Mouse (Mus musculus) limb, embryonic 10.5 days (tissue): ENCODE measurements around the gene Oscar. TPM values are rescaled to one million over a fixed set of nuclear protein-coding genes. Genes with fewer than 3 reads are reported as not detected.

ENCODE experiments used
- DNase-seq: peaks from one replicate; pipeline ENCODE4 v3.0.0-alpha.2; 2017; ENCODE audit warnings: low spot score
- H3K27ac ChIP-seq: fragments of 300-500 bp; sonication (generic); 2 replicates; pipeline ENCODE4 v1.5.1; 2016; ENCODE audit warnings: mild to moderate bottlenecking
- H3K27me3 ChIP-seq: fragments of 300-500 bp; sonication (generic); 2 replicates; pipeline ENCODE4 v1.6.1; 2016; ENCODE audit warnings: low read depth, mild to moderate bottlenecking; ENCODE audit not compliant: poor library complexity, severe bottlenecking
- H3K36me3 ChIP-seq: fragments of 300-500 bp; sonication (generic); 2 replicates; pipeline ENCODE4 v1.6.1; 2016; ENCODE audit warnings: mild to moderate bottlenecking, moderate library complexity
- H3K4me1 ChIP-seq: fragments of 300-500 bp; sonication (generic); 2 replicates; pipeline ENCODE4 v1.6.1; 2016
- H3K4me3 ChIP-seq: fragments of 300-500 bp; sonication (generic); 2 replicates; pipeline ENCODE4 v1.5.1; 2016; ENCODE audit warnings: mild to moderate bottlenecking, moderate library complexity
- H3K9me3 ChIP-seq: fragments of 300-500 bp; sonication (generic); replicated peaks from 2 replicates; pipeline ENCODE4 v1.6.1; 2016; ENCODE audit warnings: mild to moderate bottlenecking
- WGBS: fragments of 180-500 bp; shearing (Covaris S2); methylation state at CpG from one replicate; pipeline ENCODE4 v1.1.7; 2016; 5-methylcytosine and 5-hydroxymethylcytosine counted together
- polyA plus RNA-seq: library from polyadenylated mRNA; unstranded; fragments of >200 nt; fragmentation: Nextera tagmentation; extraction: Ambion mirVana; gene quantifications from 2 replicates; pipeline ENCODE4 v1.2.1, GENCODE M21; 2016

Gene Oscar
- polyA plus RNA-seq, 1 experiment from 2014 or later = not detected

DNA sequence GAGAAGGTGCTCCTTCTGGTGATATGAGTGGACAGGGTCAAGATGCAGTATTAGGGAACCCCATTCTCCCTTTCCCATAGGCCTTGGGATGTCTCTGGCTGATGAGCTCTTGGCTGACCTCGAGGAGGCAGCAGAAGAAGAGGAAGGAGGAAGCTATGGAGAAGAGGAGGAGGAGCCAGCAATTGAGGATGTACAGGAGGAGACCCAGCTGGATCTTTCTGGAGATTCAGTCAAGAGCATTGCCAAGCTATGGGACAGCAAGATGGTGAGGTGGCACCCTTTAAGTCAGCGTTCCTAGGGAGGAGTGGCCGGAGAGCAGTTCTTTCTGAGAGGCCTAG is 14.5 kb upstream of the Oscar start:
- Histone ChIP-seq H3K4me1 (peaks cover 17% of the 10 kb centered on the region), H3K27ac (peak overlapping the region; percentile 85), H3K4me3 (peak overlapping the region; percentile 75), H3K27me3 (no peaks in the 10 kb centered on the region), H3K9me3 (no peaks in the 10 kb centered on the region), H3K36me3 (peaks cover 64% of the 10 kb centered on the region)
- WGBS = 58% methylated on average over 3 of the region's 3 CpGs
- no peak for DNase-seq

GRCm38 (mm10) chr7:3629543-3630477 is 13.9 kb upstream of the Oscar start, which contains the start of the genes Tfpt and Prpf31:
Gene Tfpt, minus strand, starts transcription at chr7:3629929.
Gene Prpf31, plus strand, starts transcription at chr7:3629985.
- WGBS = 1% methylated on average over 47 of the region's 47 CpGs
- Histone ChIP-seq H3K4me3 (peak within 1 kb of the TSS; percentile 75), H3K9me3 (no peaks in the 10 kb centered on the region), H3K4me1 (peaks cover 17% of the 10 kb centered on the region), H3K27me3 (no peaks in the 10 kb centered on the region), H3K27ac (peak within 1 kb of the TSS; percentile 85), H3K36me3 (peaks cover 64% of the 10 kb centered on the region)
- peak; percentile 93 for DNase-seq

DNA sequence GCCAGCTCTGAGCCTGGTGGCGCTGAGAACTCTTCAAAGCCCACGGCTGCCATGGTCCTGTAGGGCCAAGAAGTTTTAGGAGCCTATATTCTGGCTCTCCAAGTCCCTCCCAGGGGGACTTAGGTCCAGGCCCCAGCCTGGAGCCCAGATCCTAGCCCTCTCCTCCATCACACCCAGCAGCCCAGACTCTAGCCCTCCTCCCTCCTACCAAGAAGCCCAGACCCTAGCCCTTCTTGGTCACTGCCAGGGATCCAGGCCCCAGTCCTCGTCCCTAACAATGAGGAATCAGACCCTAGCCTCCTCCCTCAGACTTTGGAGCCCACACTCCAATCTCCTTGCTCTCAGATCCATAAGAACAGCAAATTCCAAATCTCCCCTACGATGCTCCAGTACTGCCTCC is 13.1 kb upstream of the Oscar start:
- 34% methylated on average over 4 of the region's 4 CpGs for WGBS
- Histone ChIP-seq H3K27me3 (no peaks in the 10 kb centered on the region), H3K4me3 (peak overlapping the region; percentile 75), H3K27ac (peak overlapping the region; percentile 85), H3K9me3 (no peaks in the 10 kb centered on the region), H3K4me1 (peaks cover 17% of the 10 kb centered on the region), H3K36me3 (peaks cover 64% of the 10 kb centered on the region)
- DNase-seq = no peak

DNA sequence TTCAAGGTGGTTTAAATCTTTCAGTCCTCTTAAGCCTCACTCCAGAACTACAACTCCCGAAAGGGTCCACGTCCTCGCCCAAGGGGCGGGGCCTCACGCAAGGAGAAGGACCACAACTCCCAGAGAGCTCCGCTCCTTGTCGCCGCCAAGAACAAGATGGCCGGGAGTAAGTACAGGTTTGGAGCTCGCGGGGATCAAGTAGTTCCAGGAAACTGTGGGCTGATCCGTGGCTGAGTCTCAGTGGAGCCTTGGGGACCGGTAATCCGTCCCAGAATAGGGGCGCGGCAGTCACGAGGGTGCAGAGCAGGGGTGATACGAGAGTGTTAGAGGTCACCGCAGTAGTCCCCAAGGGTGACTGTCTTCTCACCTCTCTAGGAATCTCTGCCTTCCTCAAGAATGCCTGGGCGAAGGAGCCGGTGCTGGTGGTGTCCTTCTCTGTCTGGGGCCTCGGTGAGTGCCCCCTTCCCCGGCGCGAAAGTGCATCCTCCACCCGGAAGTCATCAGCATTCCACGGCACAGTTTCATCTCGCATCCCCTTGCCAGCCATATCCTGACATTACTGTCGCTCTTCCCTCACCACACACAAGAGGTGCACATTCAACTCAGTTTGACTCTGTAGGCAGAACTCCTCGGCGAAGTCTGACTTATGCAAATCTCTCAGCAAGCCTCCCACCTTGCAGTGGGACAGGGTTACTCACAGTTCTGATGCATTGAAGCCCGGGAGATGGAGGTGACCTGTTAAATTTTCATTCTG is 1.5 kb upstream of the Oscar start, which contains the start of gene Ndufa3:
Ndufa3 (plus strand) TSS at position 132 of the 754 bp plus-strand sequence.
- DNase-seq = peak; percentile 82
- peaks cover 7% of the 10 kb centered on the region for H3K4me1 ChIP-seq
- no peaks in the 10 kb centered on the region for H3K9me3 ChIP-seq
- peak within 1 kb of the TSS; percentile 81 for H3K4me3 ChIP-seq
- H3K27me3 ChIP-seq = no peaks in the 10 kb centered on the region
- peaks cover 39% of the 10 kb centered on the region for H3K36me3 ChIP-seq
- 1% methylated on average over 32 of the region's 32 CpGs for WGBS
- H3K27ac ChIP-seq = peak within 1 kb of the TSS; percentile 88

DNA sequence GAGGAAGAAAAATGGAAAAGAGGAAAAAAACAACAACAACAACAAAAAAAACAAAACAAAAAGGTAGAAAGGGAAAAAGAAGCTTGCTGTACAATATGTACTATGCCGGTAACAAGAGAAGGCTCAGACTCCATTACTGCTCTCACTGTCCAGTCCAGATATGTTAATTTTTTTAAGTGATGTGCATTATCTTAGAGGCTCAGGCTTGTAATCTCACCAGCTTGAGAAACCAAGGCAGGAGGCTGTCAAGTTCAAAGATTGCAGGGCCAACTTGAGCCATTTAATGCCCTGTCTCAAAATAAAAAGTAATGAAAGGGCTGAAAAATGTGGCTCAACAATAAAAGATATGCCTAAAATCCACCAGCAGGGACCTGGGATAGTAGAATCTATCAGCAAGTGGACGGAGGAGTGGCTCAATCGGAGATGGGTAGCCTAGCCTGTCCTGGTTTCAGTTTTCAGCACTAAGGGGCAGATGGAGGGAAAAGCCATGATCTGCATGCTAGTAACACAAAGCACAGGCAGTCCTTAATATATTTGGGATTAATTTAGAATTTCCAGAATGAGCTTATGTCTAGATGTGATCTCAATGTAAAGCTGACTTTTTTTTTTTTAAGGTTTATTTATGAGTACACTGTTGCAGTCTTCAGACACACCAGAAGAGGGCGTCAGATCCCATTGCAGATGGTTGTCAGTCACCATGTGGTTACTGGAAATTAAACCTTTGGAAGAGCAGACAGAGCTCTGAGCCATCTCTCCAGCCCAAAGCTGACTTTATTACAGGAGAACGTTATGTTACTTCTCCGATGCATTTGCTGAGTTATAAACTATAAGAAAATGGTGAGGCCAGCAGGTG is 658 bp upstream of the Oscar start:
- WGBS = 45% methylated on average over 6 of the region's 6 CpGs
- peak overlapping the region; percentile 81 for H3K4me3 ChIP-seq

GRCm38 (mm10) chr7:3614021-3614420 is 1.9 kb downstream of the Oscar start:
- WGBS = 84% methylated on average over 3 of the region's 3 CpGs
- DNase-seq = no peak
- no peak overlapping the region for H3K4me3 ChIP-seq
- no peak overlapping the region for H3K27ac ChIP-seq
- peaks cover 5% of the 10 kb centered on the region for H3K36me3 ChIP-seq
- H3K4me1 ChIP-seq = peaks cover 7% of the 10 kb centered on the region
- no peaks in the 10 kb centered on the region for H3K27me3 ChIP-seq
- H3K9me3 ChIP-seq = no peaks in the 10 kb centered on the region

More for the DNA sequence above, 658 bp upstream of the Oscar start:
- Histone ChIP-seq H3K27ac (no peak overlapping the region), H3K4me1 (peaks cover 7% of the 10 kb centered on the region), H3K27me3 (no peaks in the 10 kb centered on the region), H3K36me3 (peaks cover 31% of the 10 kb centered on the region), H3K9me3 (no peaks in the 10 kb centered on the region)
- no peak for DNase-seq

GRCm38 (mm10) chr7:3611006-3611405 is 5.0 kb downstream of the Oscar start:
- 89% methylated on average over 13 of the region's 13 CpGs for WGBS
- H3K4me3 ChIP-seq = no peak overlapping the region
- no peaks in the 10 kb centered on the region for H3K9me3 ChIP-seq
- H3K27ac ChIP-seq = no peak overlapping the region
- DNase-seq = no peak
- no peaks in the 10 kb centered on the region for H3K27me3 ChIP-seq
- no peaks in the 10 kb centered on the region for H3K4me1 ChIP-seq
- H3K36me3 ChIP-seq = no peaks in the 10 kb centered on the region

GRCm38 (mm10) chr7:3610437-3610836 is 5.5 kb downstream of the Oscar start:
- no peak for DNase-seq
- WGBS = 87% methylated on average over 3 of the region's 3 CpGs
- Histone ChIP-seq H3K9me3 (no peaks in the 10 kb centered on the region), H3K4me1 (no peaks in the 10 kb centered on the region), H3K4me3 (no peak overlapping the region), H3K27ac (no peak overlapping the region), H3K36me3 (no peaks in the 10 kb centered on the region), H3K27me3 (no peaks in the 10 kb centered on the region)

GRCm38 (mm10) chr7:3609082-3609481 is 6.9 kb downstream of the Oscar start:
- DNase-seq = no peak
- WGBS = 73% methylated on average over 3 of the region's 3 CpGs

GRCm38 (mm10) chr7:3608668-3609067 is 7.3 kb downstream of the Oscar start:
- no peaks in the 10 kb centered on the region for H3K36me3 ChIP-seq
- WGBS = 95% methylated on average over 3 of the region's 3 CpGs
- H3K27me3 ChIP-seq = no peaks in the 10 kb centered on the region

More at GRCm38 (mm10) chr7:3609082-3609481, 6.9 kb downstream of the Oscar start:
- no peaks in the 10 kb centered on the region for H3K36me3 ChIP-seq
- no peaks in the 10 kb centered on the region for H3K4me1 ChIP-seq
- no peaks in the 10 kb centered on the region for H3K27me3 ChIP-seq
- no peaks in the 10 kb centered on the region for H3K9me3 ChIP-seq
- H3K4me3 ChIP-seq = no peak overlapping the region
- no peak overlapping the region for H3K27ac ChIP-seq

GRCm38 (mm10) chr7:3607391-3607790 is 8.6 kb downstream of the Oscar start:
- H3K4me3 ChIP-seq = no peak overlapping the region
- 87% methylated on average over 6 of the region's 6 CpGs for WGBS
- H3K27ac ChIP-seq = no peak overlapping the region

More at GRCm38 (mm10) chr7:3608668-3609067, 7.3 kb downstream of the Oscar start:
- no peaks in the 10 kb centered on the region for H3K9me3 ChIP-seq
- DNase-seq = no peak
- no peak overlapping the region for H3K27ac ChIP-seq
- no peaks in the 10 kb centered on the region for H3K4me1 ChIP-seq
- no peak overlapping the region for H3K4me3 ChIP-seq

DNA sequence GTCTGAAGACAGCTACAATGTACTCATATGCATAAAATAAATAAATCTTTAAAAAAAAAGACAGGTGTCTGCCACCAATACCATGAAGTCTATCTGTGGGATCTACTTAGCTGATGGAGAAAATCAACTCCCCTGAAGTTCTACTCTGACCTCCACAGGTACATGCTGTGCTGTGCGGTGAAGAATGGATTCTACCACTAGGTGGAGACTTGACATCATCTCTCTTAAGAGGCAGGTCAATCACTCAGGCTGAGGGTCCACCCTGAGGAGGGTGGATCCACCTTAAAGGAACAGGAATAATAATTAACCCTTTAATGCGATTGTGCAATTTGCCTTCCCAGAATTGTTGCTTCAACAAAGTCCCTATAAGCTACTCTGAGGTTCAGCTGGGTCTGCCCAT is 9.2 kb downstream of the Oscar start:
- Histone ChIP-seq H3K27ac (no peak overlapping the region), H3K9me3 (no peaks in the 10 kb centered on the region), H3K4me3 (no peak overlapping the region), H3K36me3 (no peaks in the 10 kb centered on the region), H3K4me1 (no peaks in the 10 kb centered on the region), H3K27me3 (no peaks in the 10 kb centered on the region)
- no peak for DNase-seq
- whole genome bisulfite sequencing = 13% methylated on average over 2 of the region's 2 CpGs

More at GRCm38 (mm10) chr7:3607391-3607790, 8.6 kb downstream of the Oscar start:
- H3K27me3 ChIP-seq = no peaks in the 10 kb centered on the region
- H3K9me3 ChIP-seq = no peaks in the 10 kb centered on the region
- no peak for DNase-seq
- H3K4me1 ChIP-seq = no peaks in the 10 kb centered on the region
- H3K36me3 ChIP-seq = no peaks in the 10 kb centered on the region
